Mouse (Mus musculus) midbrain, postnatal 0 days (tissue): ENCODE data around the gene Smbd1. TPM values are rescaled to one million over a fixed set of nuclear protein-coding genes. Genes with fewer than 3 reads are reported as not detected.

Experiments
- ATAC-seq: fragments of 200-750 bp; cut with Nextera tagmentation; 2 replicates; pipeline ENCODE4 v1.8.0; 2017; ENCODE audit warnings: moderate number of reproducible peaks, mild to moderate bottlenecking, moderate TSS enrichment, moderate library complexity; ENCODE audit not compliant: low FRiP score
- DNase-seq: peaks from one replicate; pipeline ENCODE4 v3.0.0-alpha.2; 2015; ENCODE audit warnings: low spot score
- H3K27ac ChIP-seq: fragments of 300-500 bp; sonication (generic); 2 replicates; pipeline ENCODE4 v1.5.1; 2014; ENCODE audit warnings: low read depth, mild to moderate bottlenecking, low read length, mixed read lengths
- H3K27me3 ChIP-seq: fragments of 300-500 bp; sonication (generic); 2 replicates; pipeline ENCODE4 v1.6.1; 2014; ENCODE audit warnings: low read length, control low read depth, mixed read lengths; ENCODE audit not compliant: insufficient read depth
- H3K36me3 ChIP-seq: fragments of 300-500 bp; sonication (generic); 2 replicates; pipeline ENCODE4 v1.6.1; 2014; ENCODE audit warnings: low read length, control low read depth, mixed read lengths; ENCODE audit not compliant: insufficient read depth
- H3K4me1 ChIP-seq: fragments of 300-500 bp; sonication (generic); 2 replicates; pipeline ENCODE4 v1.6.1; 2014; ENCODE audit warnings: mild to moderate bottlenecking, control low read depth, antibody characterized with exemption, low read length, mixed read lengths; ENCODE audit not compliant: insufficient read depth
- H3K4me2 ChIP-seq: fragments of 300-500 bp; sonication (generic); 2 replicates; pipeline ENCODE4 v1.6.1; 2014; ENCODE audit warnings: low read depth, mild to moderate bottlenecking, low read length, mixed read lengths; ENCODE audit not compliant: poor library complexity, severe bottlenecking
- H3K4me3 ChIP-seq: fragments of 300-500 bp; sonication (generic); 2 replicates; pipeline ENCODE4 v1.5.1; 2014; ENCODE audit warnings: low read depth, mild to moderate bottlenecking, low read length, moderate library complexity
- H3K9ac ChIP-seq: fragments of 300-500 bp; sonication (generic); replicated peaks from 2 replicates; pipeline ENCODE4 v1.6.1; 2014; ENCODE audit warnings: mild to moderate bottlenecking, low read length, moderate library complexity, mixed read lengths; ENCODE audit not compliant: poor library complexity, severe bottlenecking
- H3K9me3 ChIP-seq: fragments of 300-500 bp; sonication (generic); 2 replicates; pipeline ENCODE4 v1.6.1; 2016; ENCODE audit warnings: low read length, control low read depth
- CTCF ChIP-seq: IDR thresholded peaks from 2 replicates; pipeline ENCODE4 v1.5.1; 2016; ENCODE audit warnings: antibody characterized with exemption, mild to moderate bottlenecking
- WGBS: fragments of 180-500 bp; shearing (Covaris S2); extraction: QIAGEN DNeasy Blood & Tissue Kit; methylation state at CpG from one replicate; pipeline ENCODE4 v1.1.7; 2014; 5-methylcytosine and 5-hydroxymethylcytosine counted together
- polyA plus RNA-seq: library from polyadenylated mRNA; unstranded; fragments of >200 nt; fragmentation: Nextera tagmentation; extraction: Ambion mirVana; gene quantifications from 2 replicates; pipeline ENCODE4 v1.2.1, GENCODE M21; 2015
- total RNA-seq: library from RNA; depleted of rRNA; stranded (reverse); fragments of >200 nt; gene quantifications from 2 replicates; pipeline ENCODE4 v1.2.3, GENCODE M21; 2014; rRNA removed

Smbd1 gene
- not detected in 2 replicates for total RNA-seq
- polyA plus RNA-seq: not detected in 2 replicates

GRCm38 (mm10) chr16:32810321-32810720 lies at the start of gene Smbd1:
Gene Smbd1 (minus strand): TSS chr16:32810477.
- DNase-seq (no peak), ATAC-seq (no peak)
- Histone ChIP-seq H3K4me2 (no peak within 1 kb of the TSS), H3K9me3 (no peaks in the 10 kb centered on the region), H3K27me3 (no peaks in the 10 kb centered on the region), H3K9ac (no peak within 1 kb of the TSS), H3K27ac (no peak within 1 kb of the TSS), H3K36me3 (no peaks in the 10 kb centered on the region), H3K4me3 (no peak within 1 kb of the TSS), H3K4me1 (no peaks in the 10 kb centered on the region; the same call in 1 of the 2 replicates)
- TF ChIP-seq CTCF: no peak
- WGBS: 90% methylated on average over 4 of the region's 4 CpGs

GRCm38 (mm10) chr16:32858771-32859636 lies 48.7 kb upstream of the Smbd1 start:
- Histone ChIP-seq H3K27me3 (no peaks in the 10 kb centered on the region), H3K4me2 (no peak overlapping the region), H3K9me3 (no peaks in the 10 kb centered on the region), H3K36me3 (peaks cover 4% of the 10 kb centered on the region), H3K9ac (no peak overlapping the region), H3K27ac (no peak overlapping the region), H3K4me3 (no peak overlapping the region), H3K4me1 (no peaks in the 10 kb centered on the region)
- DNase-seq: peak; percentile 19
- ATAC-seq: no peak
- no peak for TF ChIP-seq CTCF
- 79% methylated on average over 12 of the region's 12 CpGs for whole genome bisulfite sequencing

DNA sequence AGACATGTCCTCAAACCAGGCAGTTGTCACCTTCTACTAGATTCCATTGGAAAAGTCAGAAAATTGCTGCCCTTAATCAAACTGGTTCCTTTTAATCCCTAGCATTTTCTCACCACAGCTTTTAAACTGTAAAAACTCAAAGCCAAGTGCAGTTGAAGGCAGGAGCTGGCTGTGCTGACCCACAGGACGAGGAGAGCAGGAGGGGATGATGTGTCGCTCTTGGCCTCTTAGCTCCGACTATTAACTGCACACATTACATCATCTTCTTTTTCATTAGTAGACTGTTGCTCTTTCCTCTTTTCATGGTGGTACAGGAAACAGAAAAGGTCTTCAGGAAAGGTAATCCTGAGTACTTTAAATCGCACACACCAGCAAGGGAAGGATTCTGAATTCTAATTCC lies 48.1 kb upstream of the Smbd1 start:
- Histone ChIP-seq H3K27ac (no peak overlapping the region), H3K27me3 (no peaks in the 10 kb centered on the region), H3K9ac (no peak overlapping the region), H3K36me3 (peaks cover 4% of the 10 kb centered on the region), H3K4me2 (no peak overlapping the region), H3K4me3 (no peak overlapping the region), H3K4me1 (no peaks in the 10 kb centered on the region), H3K9me3 (no peaks in the 10 kb centered on the region)
- DNase-seq (no peak), ATAC-seq (no peak)
- 73% methylated on average over 4 of the region's 4 CpGs for WGBS
- TF ChIP-seq CTCF: no peak

DNA sequence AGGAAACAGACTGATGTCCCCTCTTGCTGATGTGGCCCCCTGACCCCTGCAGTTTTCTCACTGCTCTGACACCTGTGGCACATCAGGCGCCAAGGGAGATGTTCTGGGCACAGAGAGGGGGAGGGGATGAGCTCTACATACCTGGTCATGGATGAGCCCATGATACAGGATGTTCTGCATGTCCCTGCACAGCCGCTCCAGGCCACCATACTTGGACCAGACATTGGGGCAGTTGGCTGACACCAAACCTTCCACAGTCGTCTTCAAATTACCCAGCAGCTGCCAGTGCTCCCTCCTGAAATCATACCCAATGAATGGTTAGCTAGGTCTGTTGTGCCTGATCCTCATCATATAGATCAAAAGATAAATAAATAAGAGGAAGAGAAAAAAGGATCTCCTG lies 46.5 kb upstream of the Smbd1 start:
- no peak for ATAC-seq
- Histone ChIP-seq H3K27ac (no peak overlapping the region), H3K27me3 (no peaks in the 10 kb centered on the region), H3K9me3 (no peaks in the 10 kb centered on the region), H3K4me3 (no peak overlapping the region), H3K4me1 (no peaks in the 10 kb centered on the region), H3K4me2 (no peak overlapping the region), H3K36me3 (peaks cover 4% of the 10 kb centered on the region), H3K9ac (no peak overlapping the region)
- no peak for TF ChIP-seq CTCF
- DNase-seq: no peak
- 90% methylated on average over 3 of the region's 3 CpGs for WGBS

DNA sequence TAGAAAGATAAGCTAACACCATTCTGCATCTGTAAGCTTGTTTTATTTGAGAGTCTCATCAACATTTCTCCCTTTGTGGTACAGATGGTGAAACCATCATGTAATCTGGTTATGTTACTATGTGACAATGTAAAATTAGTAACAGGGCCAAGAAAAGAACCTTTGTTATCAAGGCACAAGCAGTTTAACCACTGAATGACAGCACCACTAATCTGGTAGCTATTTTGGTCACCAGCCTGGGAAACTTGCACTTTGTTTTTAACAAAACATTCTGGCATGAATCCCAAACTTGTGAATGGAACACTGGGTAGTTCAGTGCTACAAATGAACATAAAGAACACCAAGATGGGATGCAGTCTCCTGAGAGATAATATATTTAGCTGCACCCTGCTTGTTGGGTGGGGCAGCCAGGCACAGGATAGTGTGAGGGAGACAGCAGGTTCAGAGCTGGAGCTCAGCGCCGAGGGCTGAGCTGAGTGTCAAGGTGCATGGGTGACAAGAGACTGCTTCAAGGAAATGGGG lies 43.8 kb upstream of the Smbd1 start:
- Histone ChIP-seq H3K4me1 (no peaks in the 10 kb centered on the region), H3K9me3 (no peaks in the 10 kb centered on the region), H3K36me3 (peaks cover 10% of the 10 kb centered on the region), H3K4me3 (no peak overlapping the region), H3K27me3 (no peaks in the 10 kb centered on the region), H3K9ac (no peak overlapping the region), H3K4me2 (no peak overlapping the region), H3K27ac (no peak overlapping the region; the same call in 1 of the 2 replicates)
- ATAC-seq (no peak), DNase-seq (no peak)
- TF ChIP-seq CTCF: no peak
- WGBS: 63% methylated on average over 2 of the region's 2 CpGs

- Histone ChIP-seq H3K4me2 (no peak overlapping the region), H3K9ac (no peak overlapping the region), H3K27me3 (no peaks in the 10 kb centered on the region), H3K27ac (no peak overlapping the region), H3K4me3 (no peak overlapping the region), H3K36me3 (peaks cover 15% of the 10 kb centered on the region), H3K9me3 (no peaks in the 10 kb centered on the region), H3K4me1 (no peaks in the 10 kb centered on the region)
- ATAC-seq (no peak), DNase-seq (no peak)
- TF ChIP-seq CTCF: no peak
- WGBS: 77% methylated on average over 13 of the region's 13 CpGs
Observed at GRCm38 (mm10) chr16:32853492-32854049, 43.3 kb upstream of the Smbd1 start.
